7 mouse cellular contexts compared by ENCODE assay signal in genomic region chr5:109690537-109691201, GRCm38 (mm10). TPM values are rescaled to one million over a fixed set of nuclear protein-coding genes. Genes with fewer than 3 reads are reported as not detected.
A peak's percentile ranks its signal among the peaks of the same experiment; 100 is the strongest.
DNase-seq lines count a peak whose midpoint lies in the region; ATAC-seq lines count a peak whose summit lies in the region.
"Not testable (repeated sequence)": the region's sequence is repeated elsewhere in the genome, so short reads cannot be mapped to it uniquely, and the experiment has no call there.

TSS of gene 5430403G16Rik (minus strand) at chr5:109691041.

- 0% methylated on average over 26 of the region's 26 CpGs for WGBS in embryonic facial prominence, embryonic 11.5 days
- 0% methylated on average over 26 of the region's 26 CpGs for WGBS in limb, embryonic 10.5 days
- WGBS in midbrain, embryonic 13.5 days, result under 1% methylated on average over 26 of the region's 26 CpGs

- peak; percentile 99 for ATAC-seq in embryonic facial prominence, embryonic 11.5 days (replicated peaks; ENCODE audit: insufficient number of reproducible peaks, low FRiP score, low TSS enrichment, low read depth)
- peak; percentile 98 for ATAC-seq in granulocyte monocyte progenitor cell, adult 5-6 weeks (replicated peaks; ENCODE audit: poor library complexity, severe bottlenecking)
- ATAC-seq in midbrain, embryonic 13.5 days, result peak; percentile 99

- peak within 1 kb of the TSS; percentile 56 for H3K4me3 ChIP-seq in embryonic facial prominence, embryonic 11.5 days (ENCODE audit: low read depth, low read length)
- H3K4me3 ChIP-seq in limb, embryonic 10.5 days, result peak within 1 kb of the TSS; percentile 69
- H3K4me3 ChIP-seq in midbrain, embryonic 13.5 days (replicated peaks), result peak within 1 kb of the TSS; percentile 57

- H3K4me1 ChIP-seq in embryonic facial prominence, embryonic 11.5 days (ENCODE audit: control insufficient read depth, insufficient read depth, low read length); limb, embryonic 10.5 days; midbrain, embryonic 13.5 days (replicated peaks): not testable (repeated sequence)

- H3K9me3 ChIP-seq in embryonic facial prominence, embryonic 11.5 days (replicated peaks; ENCODE audit: control insufficient read depth, low read length); limb, embryonic 10.5 days (replicated peaks); midbrain, embryonic 13.5 days: not testable (repeated sequence)

- peak within 1 kb of the TSS; percentile 52 for H3K4me2 ChIP-seq in embryonic facial prominence, embryonic 11.5 days (ENCODE audit: low read depth, low read length)
- peak within 1 kb of the TSS; percentile 72 for H3K4me2 ChIP-seq in midbrain, embryonic 13.5 days (replicated peaks)

- peak within 1 kb of the TSS; percentile 68 for H3K9ac ChIP-seq in embryonic facial prominence, embryonic 11.5 days (replicated peaks; ENCODE audit: low read length)
- peak within 1 kb of the TSS; percentile 69 for H3K9ac ChIP-seq in midbrain, embryonic 13.5 days (replicated peaks)

- DNase-seq in adrenal gland, postnatal 10 days, result peak; percentile 81
- DNase-seq in embryonic facial prominence, embryonic 11.5 days (ENCODE audit: low spot score), result peak; percentile 88
- DNase-seq in kidney, adult 11 months, result peak; percentile 83
- DNase-seq in limb, embryonic 10.5 days (ENCODE audit: low spot score), result peak; percentile 78
- peak; percentile 60 for DNase-seq in spleen, adult 12 weeks (ENCODE audit: low spot score)

- not testable (repeated sequence) for H3K36me3 ChIP-seq in embryonic facial prominence, embryonic 11.5 days (replicated peaks; ENCODE audit: control insufficient read depth, insufficient read depth, low read depth, low read length); limb, embryonic 10.5 days; midbrain, embryonic 13.5 days

- peak within 1 kb of the TSS; percentile 22; the same call in 1 of the 2 replicates for H3K27ac ChIP-seq in embryonic facial prominence, embryonic 11.5 days (replicated peaks; ENCODE audit: low read depth, low read length)
- peak within 1 kb of the TSS; percentile 87 for H3K27ac ChIP-seq in limb, embryonic 10.5 days
- H3K27ac ChIP-seq in midbrain, embryonic 13.5 days, result peak within 1 kb of the TSS; percentile 64

- not testable (repeated sequence) for H3K27me3 ChIP-seq in embryonic facial prominence, embryonic 11.5 days (ENCODE audit: control insufficient read depth, insufficient read depth, low read length); limb, embryonic 10.5 days (ENCODE audit: low read depth, poor library complexity, severe bottlenecking); midbrain, embryonic 13.5 days

RNA-seq across cellular contexts. Expression of gene 5430403G16Rik, which starts in this region (rescaled TPM):
- 1 to 10 TPM; 1.5 to 3.5 TPM for total RNA-seq in adrenal gland, postnatal 10 days (2021)
- 2.8 and 3.1 TPM in 2 replicates for polyA plus RNA-seq in embryonic facial prominence, embryonic 11.5 days (2014; fragmentation: Nextera tagmentation; extraction: Ambion mirVana)
- total RNA-seq in granulocyte monocyte progenitor cell, adult 5-6 weeks (2014; fragmentation: Nextera tagmentation), result 2.3 and 3.9 TPM in 2 replicates
- 1.1 and 1.3 TPM in 2 replicates for total RNA-seq in granulocyte monocyte progenitor cell, adult 5-6 weeks (2017)
- polyA plus RNA-seq in limb, embryonic 10.5 days (2016; fragmentation: Nextera tagmentation; extraction: Ambion mirVana), result 2.5 and 3.7 TPM in 2 replicates
- 1.9 and 2.1 TPM in 2 replicates for polyA plus RNA-seq in midbrain, embryonic 13.5 days (2015; fragmentation: Nextera tagmentation; extraction: Ambion mirVana)

Comparison
In these comparisons a context has a peak if more than half of its experiments do, and no peak if none do; other contexts are left out.
1. Peak in every context shown above with its lines: DNase-seq, ATAC-seq, H3K4me3 ChIP-seq and H3K27ac ChIP-seq.
2. H3K27ac ChIP-seq: peak in every context shown above with its lines; median percentile 87 in limb, embryonic 10.5 days; 64 in midbrain, embryonic 13.5 days; 22 in embryonic facial prominence, embryonic 11.5 days.